Mouse (Mus musculus): Measurements from ENCODE around the gene Tmpo. TPM values are rescaled to one million over a fixed set of nuclear protein-coding genes. Genes with fewer than 3 reads are reported as not detected.

Gene Tmpo
- 17.2 and 17.4 TPM in 2 replicates for polyA plus RNA-seq (2012; rRNA removed)

DNA sequence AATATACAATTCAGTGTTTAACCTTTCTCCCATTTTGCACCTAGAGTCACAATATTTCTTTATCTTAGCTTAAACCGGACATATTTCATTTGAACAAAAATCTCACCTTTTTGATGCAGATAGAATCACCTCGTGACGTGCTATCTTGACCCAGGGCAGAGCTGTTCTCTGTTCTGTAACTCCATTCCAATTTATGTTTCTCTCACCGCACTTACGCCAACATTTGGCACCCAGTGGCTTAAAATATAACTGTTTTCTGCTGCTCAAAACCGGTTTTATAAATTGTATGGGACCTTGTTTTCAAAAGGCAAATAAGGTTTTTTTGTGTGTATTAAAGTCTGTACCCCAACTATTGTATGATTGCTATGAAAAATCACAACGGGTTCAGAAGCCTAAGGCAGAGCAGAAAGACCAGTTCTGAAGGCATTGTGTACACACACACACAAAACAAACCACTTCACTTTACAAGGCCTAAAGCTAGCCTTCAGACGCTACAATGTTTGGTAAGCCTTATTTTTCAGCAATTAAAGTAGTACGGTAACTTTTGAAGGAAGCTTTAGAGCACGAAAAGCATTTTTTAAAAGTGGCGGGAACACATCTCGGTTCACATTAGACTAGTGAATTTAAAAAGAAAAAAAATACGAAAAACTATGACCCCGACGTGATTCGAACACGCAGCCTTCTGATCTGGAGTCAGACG lies at the start of gene Tmpo:
Gene Tmpo, minus strand, starts transcription at position 555 of the 700 bp plus-strand sequence.
- Histone ChIP-seq H3K27ac (ENCODE audit: control insufficient read depth, insufficient read depth, low read depth, low read length) (peak within 1 kb of the TSS; percentile 100), H3K36me3 (ENCODE audit: control insufficient read depth, insufficient read depth, low read length) (no peaks in the 10 kb centered on the region), H3K27me3 (ENCODE audit: control insufficient read depth, insufficient read depth, low read length) (no peaks in the 10 kb centered on the region), H3K4me3 (ENCODE audit: control insufficient read depth, low read depth, low read length) (peak within 1 kb of the TSS; percentile 99), H3K4me1 (ENCODE audit: control insufficient read depth, insufficient read depth, low read length) (peaks cover 2% of the 10 kb centered on the region)
- TF ChIP-seq CTCF (IDR thresholded peaks at IDR 0.05; ENCODE audit: control insufficient read depth, insufficient read depth, insufficient replicate concordance, low read depth, low read length), result no peak
- TF ChIP-seq POLR2A (IDR thresholded peaks at IDR 0.05; ENCODE audit: control insufficient read depth, low read depth, low read length), result no peak

DNA sequence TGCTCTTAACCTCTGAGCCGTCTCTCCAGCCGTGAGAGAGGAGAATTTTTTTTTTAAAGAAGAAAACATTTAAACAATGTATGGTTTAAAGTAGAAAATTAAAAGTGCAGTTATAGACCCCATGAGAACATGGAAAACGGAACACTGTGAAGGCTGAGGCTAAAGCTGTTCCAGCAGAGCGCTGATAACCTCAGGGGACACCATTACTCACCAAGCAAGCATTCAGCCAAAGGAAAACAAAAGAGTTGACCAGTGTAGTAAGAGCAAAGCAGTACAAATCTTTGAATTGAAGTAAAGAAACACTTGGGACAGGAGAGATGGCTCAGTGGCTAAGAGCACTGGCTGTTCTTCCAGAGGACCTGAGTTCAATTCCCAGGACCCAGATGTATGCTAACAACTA lies 49.3 kb upstream of the Tmpo start:
- H3K4me3 ChIP-seq (ENCODE audit: control insufficient read depth, low read depth, low read length), result no peak overlapping the region
- no peaks in the 10 kb centered on the region for H3K27me3 ChIP-seq (ENCODE audit: control insufficient read depth, insufficient read depth, low read length)
- no peak overlapping the region for H3K27ac ChIP-seq (ENCODE audit: control insufficient read depth, insufficient read depth, low read depth, low read length)
- no peaks in the 10 kb centered on the region for H3K36me3 ChIP-seq (ENCODE audit: control insufficient read depth, insufficient read depth, low read length)
- TF ChIP-seq POLR2A (IDR thresholded peaks at IDR 0.05; ENCODE audit: control insufficient read depth, low read depth, low read length) (no peak), CTCF (IDR thresholded peaks at IDR 0.05; ENCODE audit: control insufficient read depth, insufficient read depth, insufficient replicate concordance, low read depth, low read length) (no peak)
- peaks cover 6% of the 10 kb centered on the region for H3K4me1 ChIP-seq (ENCODE audit: control insufficient read depth, insufficient read depth, low read length)

DNA sequence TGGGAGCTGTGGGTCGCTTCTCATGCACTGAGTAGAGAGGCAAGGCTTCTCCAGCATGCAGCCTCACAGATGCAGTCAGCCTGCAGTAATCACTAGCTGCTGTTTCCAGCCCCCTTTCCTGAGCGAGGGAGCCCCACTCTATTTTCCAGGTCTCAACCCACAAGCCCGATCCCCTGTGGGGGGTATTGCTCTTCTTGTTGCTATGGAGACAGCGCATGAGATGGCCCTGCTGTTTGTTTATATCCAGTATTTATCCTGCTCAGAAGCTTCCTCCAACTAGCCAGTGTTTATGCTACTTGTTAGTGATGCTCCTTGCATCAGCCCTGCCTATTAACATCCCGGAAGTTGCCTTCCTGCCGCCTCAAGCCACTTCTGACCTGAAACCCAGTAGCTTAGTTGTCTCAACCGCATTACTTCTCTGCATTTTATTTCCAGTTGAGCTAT lies 48.4 kb upstream of the Tmpo start:
- no peaks in the 10 kb centered on the region for H3K36me3 ChIP-seq (ENCODE audit: control insufficient read depth, insufficient read depth, low read length)
- H3K4me1 ChIP-seq (ENCODE audit: control insufficient read depth, insufficient read depth, low read length), result peaks cover 6% of the 10 kb centered on the region
- H3K27me3 ChIP-seq (ENCODE audit: control insufficient read depth, insufficient read depth, low read length), result no peaks in the 10 kb centered on the region
- TF ChIP-seq POLR2A (IDR thresholded peaks at IDR 0.05; ENCODE audit: control insufficient read depth, low read depth, low read length) (no peak), CTCF (IDR thresholded peaks at IDR 0.05; ENCODE audit: control insufficient read depth, insufficient read depth, insufficient replicate concordance, low read depth, low read length) (no peak)
- H3K27ac ChIP-seq (ENCODE audit: control insufficient read depth, insufficient read depth, low read depth, low read length), result peak overlapping the region; percentile 36
- H3K4me3 ChIP-seq (ENCODE audit: control insufficient read depth, low read depth, low read length), result peak overlapping the region; percentile 41

DNA sequence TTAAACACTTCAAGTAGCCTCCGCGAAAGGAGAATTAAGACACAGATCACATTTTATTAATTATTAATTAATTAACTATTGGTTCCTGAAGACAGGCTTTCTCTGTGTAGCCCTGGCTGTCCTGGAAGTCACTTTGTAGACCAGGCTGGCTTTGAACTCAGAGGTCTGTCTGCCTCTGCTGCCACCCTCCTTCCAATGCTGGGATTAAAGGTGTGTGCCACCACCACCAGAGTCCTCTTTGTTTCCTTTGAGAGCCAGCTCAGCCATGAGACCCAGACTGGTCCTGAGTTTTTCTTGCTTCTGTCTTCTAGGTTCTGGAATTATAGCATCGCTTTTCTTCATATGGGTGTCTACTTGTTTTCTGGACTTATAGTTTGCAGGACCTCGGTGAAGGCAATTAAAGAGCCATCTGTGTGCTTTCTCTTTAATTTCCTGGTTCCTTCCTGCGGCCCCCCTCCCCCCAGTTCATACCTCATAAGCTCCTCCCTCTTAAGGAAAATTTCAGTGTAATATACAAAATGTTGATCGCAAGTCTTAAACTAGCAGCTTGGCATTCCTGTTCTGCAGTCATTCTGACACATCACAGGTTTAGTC lies 47.9 kb upstream of the Tmpo start:
- no peaks in the 10 kb centered on the region for H3K27me3 ChIP-seq (ENCODE audit: control insufficient read depth, insufficient read depth, low read length)
- no peaks in the 10 kb centered on the region for H3K36me3 ChIP-seq (ENCODE audit: control insufficient read depth, insufficient read depth, low read length)
- H3K4me3 ChIP-seq (ENCODE audit: control insufficient read depth, low read depth, low read length), result peak overlapping the region; percentile 41
- no peak for TF ChIP-seq CTCF (IDR thresholded peaks at IDR 0.05; ENCODE audit: control insufficient read depth, insufficient read depth, insufficient replicate concordance, low read depth, low read length)
- TF ChIP-seq POLR2A (IDR thresholded peaks at IDR 0.05; ENCODE audit: control insufficient read depth, low read depth, low read length), result no peak
- H3K4me1 ChIP-seq (ENCODE audit: control insufficient read depth, insufficient read depth, low read length), result peaks cover 6% of the 10 kb centered on the region
- peak overlapping the region; percentile 36 for H3K27ac ChIP-seq (ENCODE audit: control insufficient read depth, insufficient read depth, low read depth, low read length)

DNA sequence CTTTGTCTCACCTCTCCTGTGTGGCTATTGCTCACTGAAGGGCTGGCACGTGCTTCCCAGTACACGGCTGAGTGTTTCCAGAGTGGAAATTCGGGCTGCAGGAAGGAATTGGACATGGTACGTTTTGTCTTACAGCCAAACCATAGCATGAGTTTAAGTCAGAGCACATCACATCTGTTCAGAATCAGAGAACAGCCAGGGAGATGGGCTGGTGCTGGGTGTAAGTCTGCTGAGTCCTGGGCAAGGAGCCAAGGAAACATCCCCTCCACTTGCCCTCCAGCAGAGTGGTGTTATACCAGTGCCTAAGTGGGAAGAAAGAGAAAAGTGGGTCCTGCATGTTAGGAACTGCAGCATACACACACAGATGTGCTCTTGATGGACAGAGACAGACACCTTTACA lies 45.9 kb upstream of the Tmpo start:
- Histone ChIP-seq H3K4me1 (ENCODE audit: control insufficient read depth, insufficient read depth, low read length) (peaks cover 6% of the 10 kb centered on the region), H3K27me3 (ENCODE audit: control insufficient read depth, insufficient read depth, low read length) (no peaks in the 10 kb centered on the region), H3K36me3 (ENCODE audit: control insufficient read depth, insufficient read depth, low read length) (no peaks in the 10 kb centered on the region), H3K27ac (ENCODE audit: control insufficient read depth, insufficient read depth, low read depth, low read length) (no peak overlapping the region), H3K4me3 (ENCODE audit: control insufficient read depth, low read depth, low read length) (no peak overlapping the region)
- TF ChIP-seq CTCF (IDR thresholded peaks at IDR 0.05; ENCODE audit: control insufficient read depth, insufficient read depth, insufficient replicate concordance, low read depth, low read length) (no peak), POLR2A (IDR thresholded peaks at IDR 0.05; ENCODE audit: control insufficient read depth, low read depth, low read length) (no peak)

DNA sequence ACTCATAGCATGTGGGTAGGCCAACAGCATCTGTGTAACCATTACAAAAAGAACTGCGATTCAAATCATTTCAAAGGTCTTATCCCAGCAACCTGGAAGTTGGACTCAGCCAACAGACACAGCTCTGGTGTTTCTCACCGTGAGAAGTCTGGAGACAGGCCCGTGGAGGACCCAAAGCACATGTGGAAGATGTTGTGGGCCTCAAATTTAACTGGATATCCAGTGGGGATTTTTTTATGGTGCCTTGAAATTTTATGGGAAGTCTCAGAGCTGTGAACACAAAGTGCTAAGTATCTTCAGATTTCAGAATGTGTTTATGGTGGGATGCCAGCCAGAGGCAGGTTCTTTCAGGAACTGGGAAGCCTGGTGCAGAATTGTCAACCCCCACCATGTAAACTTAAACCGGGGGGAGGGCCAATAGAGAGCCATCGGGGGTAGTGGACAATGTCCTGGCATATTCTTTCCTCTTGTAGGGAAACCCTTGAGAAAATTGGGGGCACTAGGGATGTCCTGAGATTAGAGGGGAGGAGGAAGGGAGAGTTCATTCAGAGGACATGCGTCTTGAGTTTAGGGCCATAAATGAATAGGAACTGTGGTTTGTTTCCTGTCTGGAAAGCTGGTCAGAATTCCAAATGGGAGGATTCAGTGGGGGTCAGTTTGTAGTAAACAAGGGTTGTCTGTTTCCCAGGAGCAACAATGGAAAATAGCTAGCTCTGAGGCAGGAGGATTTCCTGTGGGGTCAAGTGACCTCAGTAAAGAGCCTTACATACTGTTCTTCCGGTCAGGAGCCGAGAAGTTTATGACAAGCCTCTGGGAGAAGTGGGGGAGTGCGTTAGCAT lies 41.5 kb upstream of the Tmpo start:
- no peak overlapping the region for H3K27ac ChIP-seq (ENCODE audit: control insufficient read depth, insufficient read depth, low read depth, low read length)
- H3K36me3 ChIP-seq (ENCODE audit: control insufficient read depth, insufficient read depth, low read length), result no peaks in the 10 kb centered on the region
- H3K4me3 ChIP-seq (ENCODE audit: control insufficient read depth, low read depth, low read length), result no peak overlapping the region
- TF ChIP-seq CTCF (IDR thresholded peaks at IDR 0.05; ENCODE audit: control insufficient read depth, insufficient read depth, insufficient replicate concordance, low read depth, low read length), result no peak
- TF ChIP-seq POLR2A (IDR thresholded peaks at IDR 0.05; ENCODE audit: control insufficient read depth, low read depth, low read length), result no peak
- H3K27me3 ChIP-seq (ENCODE audit: control insufficient read depth, insufficient read depth, low read length), result no peaks in the 10 kb centered on the region
- H3K4me1 ChIP-seq (ENCODE audit: control insufficient read depth, insufficient read depth, low read length), result no peaks in the 10 kb centered on the region
